In genomic region chr11:89243370-89243769, GRCm38 (mm10) we compare ENCODE assay signal across 11 mouse cellular contexts. TPM values are rescaled to one million over a fixed set of nuclear protein-coding genes. Genes with fewer than 3 reads are reported as not detected.
DNase-seq lines count a peak whose midpoint lies in the region; ATAC-seq and TF ChIP-seq lines count a peak whose summit lies in the region.
"Had no signal": no experiment of that assay in that cellular context is flagged by ENCODE, and none has a peak within 500 bp of the region (broad histone marks: within the 10 kb centered on the region; RNA-seq: fewer than 3 reads in every experiment).

No protein-coding gene starts in this region.

- WGBS in liver, embryonic 11.5 days: 23% methylated on average over 3 of the region's 3 CpGs
- WGBS in limb, embryonic 14.5 days: 17% methylated on average over 3 of the region's 3 CpGs

- no peak overlapping the region for H3K4me3 ChIP-seq in liver, embryonic 11.5 days (ENCODE audit: low read depth, low read length)
- H3K4me3 ChIP-seq in limb, embryonic 14.5 days (replicated peaks; ENCODE audit: low read length): no peak overlapping the region
- H3K4me3 ChIP-seq: heart, embryonic 13.5 days; myocyte had no signal

- peak; percentile 55 to 60 for DNase-seq in cerebellum, postnatal 10 days
- DNase-seq in cerebellum, adult 11 months: no peak
- DNase-seq in liver: peak; percentile 21
- DNase-seq in liver, embryonic 11.5 days (ENCODE audit: low spot score): no peak
- DNase-seq in embryo, embryonic 9.5 days (ENCODE audit: extremely low spot score): peak; percentile 65
- peak; percentile 53 for DNase-seq in limb, embryonic 14.5 days (ENCODE audit: low spot score)
- DNase-seq in testis, postnatal 10 days (ENCODE audit: low spot score): peak; percentile 55
- DNase-seq in cerebellum, adult 18-20 months: no peak

- no peak for ATAC-seq in liver, embryonic 11.5 days (replicated peaks; ENCODE audit: low FRiP score)
- ATAC-seq in limb, embryonic 14.5 days (ENCODE audit: low FRiP score, low read depth): no peak

- no peak for TF ChIP-seq POLR2A in limb, embryonic 14.5 days (IDR thresholded peaks at IDR 0.05; ENCODE audit: borderline replicate concordance, extremely low read depth, insufficient read depth, insufficient read length)

- H3K36me3 ChIP-seq in liver, embryonic 11.5 days (ENCODE audit: control insufficient read depth, insufficient read depth, low read length): no peaks in the 10 kb centered on the region
- H3K36me3 ChIP-seq in limb, embryonic 14.5 days (ENCODE audit: control insufficient read depth, insufficient read depth, low read length): no peaks in the 10 kb centered on the region
- H3K36me3 ChIP-seq: G1E; heart, embryonic 13.5 days had no signal

- H3K9ac ChIP-seq in liver, embryonic 11.5 days (ENCODE audit: low read depth, low read length): no peak overlapping the region
- no peak overlapping the region for H3K9ac ChIP-seq in limb, embryonic 14.5 days (ENCODE audit: low read depth, low read length, severe bottlenecking)
- H3K9ac ChIP-seq: heart, embryonic 13.5 days had no signal

- no peaks in the 10 kb centered on the region for H3K4me1 ChIP-seq in liver, embryonic 11.5 days (replicated peaks; ENCODE audit: control insufficient read depth, insufficient read depth, low read length)
- no peaks in the 10 kb centered on the region for H3K4me1 ChIP-seq in limb, embryonic 14.5 days (ENCODE audit: control insufficient read depth, insufficient read depth, low read length)

- no peaks in the 10 kb centered on the region for H3K27me3 ChIP-seq in liver, embryonic 11.5 days (replicated peaks; ENCODE audit: control insufficient read depth, insufficient read depth, low read length)
- no peaks in the 10 kb centered on the region for H3K27me3 ChIP-seq in limb, embryonic 14.5 days (ENCODE audit: control insufficient read depth, insufficient read depth, low read length)
- H3K27me3 ChIP-seq: heart, embryonic 13.5 days had no signal

- H3K9me3 ChIP-seq in liver, embryonic 11.5 days (ENCODE audit: control insufficient read depth, low read length): no peaks in the 10 kb centered on the region
- no peaks in the 10 kb centered on the region for H3K9me3 ChIP-seq in limb, embryonic 14.5 days (ENCODE audit: control insufficient read depth, low read length)

- no peak overlapping the region for H3K4me2 ChIP-seq in liver, embryonic 11.5 days
- no peak overlapping the region for H3K4me2 ChIP-seq in limb, embryonic 14.5 days (replicated peaks; ENCODE audit: low read depth, low read length, severe bottlenecking)
- H3K4me2 ChIP-seq: heart, embryonic 13.5 days had no signal

- H3K27ac ChIP-seq in liver, embryonic 11.5 days (ENCODE audit: low read depth, low read length): no peak overlapping the region
- H3K27ac ChIP-seq in limb, embryonic 14.5 days (replicated peaks; ENCODE audit: low read depth, low read length): no peak overlapping the region
- H3K27ac ChIP-seq: heart, embryonic 13.5 days had no signal

RNA-seq across cellular contexts. Expression of gene Nog, which starts 58.8 kb away (rescaled TPM):
- polyA plus RNA-seq in liver, embryonic 11.5 days (2014; fragmentation: Nextera tagmentation; extraction: Ambion mirVana): 0.36 and 0.38 TPM in 2 replicates
- polyA plus RNA-seq in limb, embryonic 14.5 days (2012; rRNA removed): 19.5 and 27.1 TPM in 2 replicates
- 8.1 and 9.5 TPM in 2 replicates for polyA plus RNA-seq in limb, embryonic 14.5 days (2014; fragmentation: Nextera tagmentation; extraction: Ambion mirVana)
- polyA plus RNA-seq: G1E had no signal

Comparison
In these comparisons a context has a peak if more than half of its experiments do, and no peak if none do; other contexts are left out.
1. DNase-seq: peak in cerebellum, postnatal 10 days (2 of 2), liver (single experiment), embryo, embryonic 9.5 days (single experiment), limb, embryonic 14.5 days (single experiment) and testis, postnatal 10 days (single experiment); none in cerebellum, adult 11 months (single experiment), liver, embryonic 11.5 days (single experiment) and cerebellum, adult 18-20 months (0 of 2).